Mouse (Mus musculus): ENCODE measurements around the gene Carmil3. TPM values are rescaled to one million over a fixed set of nuclear protein-coding genes. Genes with fewer than 3 reads are reported as not detected.

The Carmil3 gene
- total RNA-seq (2023), result not detected in 2 replicates

GRCm38 (mm10) chr14:55490361-55491201 is at the start of gene Carmil3:
Gene Carmil3, plus strand, starts transcription at chr14:55490651.

GRCm38 (mm10) chr14:55478651-55479599 is 11.5 kb upstream of the Carmil3 start, which contains the start of gene Dhrs4:
Gene Dhrs4, plus strand, starts transcription at chr14:55478758.

GRCm38 (mm10) chr14:55510125-55510731 is 19.8 kb downstream of the Carmil3 start, which contains the start of gene Cpne6:
Gene Cpne6, plus strand, starts transcription at chr14:55510445.

GRCm38 (mm10) chr14:55524785-55525184 is 34.3 kb downstream of the Carmil3 start, which contains the start of gene Nrl:
Gene Nrl, minus strand, starts transcription at chr14:55524981.

GRCm38 (mm10) chr14:55540067-55540786 is 49.8 kb downstream of the Carmil3 start, which contains the start of gene Pck2:
Gene Pck2, plus strand, starts transcription at chr14:55540266.

Other genes starting within 250 kb of the Carmil3 start
- 12.9 and 13.7 TPM in 2 replicates for gene Dhrs4, start 11.9 kb upstream of the Carmil3 start, total RNA-seq (2023)
- gene Cpne6, start 19.8 kb downstream of the Carmil3 start, total RNA-seq (2023), result not detected in 2 replicates
- not detected in 2 replicates for gene Nrl, start 34.3 kb downstream of the Carmil3 start, total RNA-seq (2023)
- gene Pck2, start 49.6 kb downstream of the Carmil3 start, total RNA-seq (2023), result 14.4 and 20.4 TPM in 2 replicates
- gene Dcaf11, start 69.4 kb downstream of the Carmil3 start, total RNA-seq (2023), result 44.0 and 53.0 TPM in 2 replicates
- gene A730061H03Rik, start 69.8 kb downstream of the Carmil3 start, total RNA-seq (2023), result 1.2 and 2.0 TPM in 2 replicates
- not detected in 2 replicates for gene Fitm1, start 85.0 kb downstream of the Carmil3 start, total RNA-seq (2023)
- 122 and 139 TPM in 2 replicates for gene Psme1, start 87.5 kb downstream of the Carmil3 start, total RNA-seq (2023)
- gene Emc9, start 94.7 kb downstream of the Carmil3 start, total RNA-seq (2023), result 1.5 and 1.8 TPM in 2 replicates
- 174 and 199 TPM in 2 replicates for gene Psme2, start 100.5 kb downstream of the Carmil3 start, total RNA-seq (2023)
- gene Rnf31, start 101.1 kb downstream of the Carmil3 start, total RNA-seq (2023), result 49.9 and 68.0 TPM in 2 replicates
- 49.8 and 55.5 TPM in 2 replicates for gene Irf9, start 112.9 kb downstream of the Carmil3 start, total RNA-seq (2023)
- gene Rec8, start 127.4 kb downstream of the Carmil3 start, total RNA-seq (2023), result 0.22 TPM in 1 of 2 replicates, not detected in the other
- 10.0 and 12.5 TPM in 2 replicates for gene Ipo4, start 145.3 kb downstream of the Carmil3 start, total RNA-seq (2023)
- 1.5 and 2.2 TPM in 2 replicates for gene Gm49378, start 147.2 kb downstream of the Carmil3 start, total RNA-seq (2023)
- 29.1 and 33.0 TPM in 2 replicates for gene Tm9sf1, start 153.2 kb downstream of the Carmil3 start, total RNA-seq (2023)
- gene Tssk4, start 159.5 kb downstream of the Carmil3 start, total RNA-seq (2023), result 1.3 and 1.7 TPM in 2 replicates
- gene Mdp1, start 169.9 kb downstream of the Carmil3 start, total RNA-seq (2023), result 9.4 and 11.2 TPM in 2 replicates
- gene Gmpr2, start 181.3 kb downstream of the Carmil3 start, total RNA-seq (2023), result 12.0 and 12.3 TPM in 2 replicates
- 129 and 152 TPM in 2 replicates for gene Nedd8, start 181.5 kb downstream of the Carmil3 start, total RNA-seq (2023)
- gene Tinf2, start 191.2 kb downstream of the Carmil3 start, total RNA-seq (2023), result 47.7 and 63.8 TPM in 2 replicates
- gene Tgm1, start 223.3 kb downstream of the Carmil3 start, total RNA-seq (2023), result 2.1 and 2.6 TPM in 2 replicates
- gene Rabggta, start 231.6 kb downstream of the Carmil3 start, total RNA-seq (2023), result 23.7 and 38.4 TPM in 2 replicates

Data from neutrophil, adult 65 days (primary cell).